Mouse (Mus musculus) spleen, postnatal 4 days (tissue): ENCODE measurements around the gene Mxra7.
A peak's percentile ranks its signal among the peaks of the same experiment; 100 is the strongest.

ENCODE experiments used
- DNase-seq, 2 experiments: peaks; one replicate each; pipeline ENCODE4 v3.0.0; 2022; ENCODE audit warnings: low spot score in 2 of 2

Gene Mxra7

GRCm38 (mm10) chr11:116819932-116820593, 7.8 kb downstream of the Mxra7 start:
- DNase-seq = no peak

- DNase-seq = no peak
Measured at GRCm38 (mm10) chr11:116818722-116819121, 9.1 kb downstream of the Mxra7 start.

- DNase-seq = no peak
Measured at GRCm38 (mm10) chr11:116817567-116817966, 10.3 kb downstream of the Mxra7 start.

GRCm38 (mm10) chr11:116816769-116817168, 11.1 kb downstream of the Mxra7 start:
- DNase-seq = no peak

GRCm38 (mm10) chr11:116814884-116815415, 12.9 kb downstream of the Mxra7 start:
- no peak for DNase-seq

- DNase-seq = peak; percentile 43 to 69
Measured at GRCm38 (mm10) chr11:116814076-116814883, 13.6 kb downstream of the Mxra7 start.

- DNase-seq = no peak
Measured at GRCm38 (mm10) chr11:116813610-116814009, 14.2 kb downstream of the Mxra7 start.

GRCm38 (mm10) chr11:116812793-116813529, 14.9 kb downstream of the Mxra7 start:
- DNase-seq = no peak

GRCm38 (mm10) chr11:116810983-116811901, 16.6 kb downstream of the Mxra7 start:
- DNase-seq = no peak

- no peak for DNase-seq
Measured at GRCm38 (mm10) chr11:116810528-116810927, 17.3 kb downstream of the Mxra7 start.

- no peak for DNase-seq
Measured at GRCm38 (mm10) chr11:116809520-116809919, 18.3 kb downstream of the Mxra7 start.

- DNase-seq = no peak
Measured at GRCm38 (mm10) chr11:116808811-116809395, 18.9 kb downstream of the Mxra7 start.

- peak; percentile 76 to 92 for DNase-seq
Measured at GRCm38 (mm10) chr11:116807938-116808606, 19.8 kb downstream of the Mxra7 start.

- DNase-seq = no peak
Measured at GRCm38 (mm10) chr11:116807526-116807925, 20.3 kb downstream of the Mxra7 start.

- DNase-seq = no peak
Measured at GRCm38 (mm10) chr11:116807116-116807515, 20.7 kb downstream of the Mxra7 start.

- DNase-seq = no peak
Measured at GRCm38 (mm10) chr11:116806136-116807071, 21.4 kb downstream of the Mxra7 start.

- no peak for DNase-seq
Measured at GRCm38 (mm10) chr11:116802709-116803108, 25.1 kb downstream of the Mxra7 start.

- DNase-seq = no peak
Measured at GRCm38 (mm10) chr11:116801106-116801505, 26.7 kb downstream of the Mxra7 start.

GRCm38 (mm10) chr11:116799364-116799763, 28.5 kb downstream of the Mxra7 start:
- DNase-seq = no peak
